Mouse (Mus musculus) forebrain, embryonic 14.5 days (tissue): Measurements from ENCODE around the gene Pcsk1. TPM values are rescaled to one million over a fixed set of nuclear protein-coding genes. Genes with fewer than 3 reads are reported as not detected.

Experiments used
- ATAC-seq: fragments of 200-750 bp; cut with Nextera tagmentation; 2 replicates; pipeline ENCODE4 v1.8.0; 2017; ENCODE audit warnings: mild to moderate bottlenecking, moderate library complexity
- DNase-seq: peaks from one replicate; pipeline ENCODE4 v3.0.0-alpha.2; 2015; ENCODE audit warnings: low spot score
- H3K27ac ChIP-seq: fragments of 300-500 bp; sonication (generic); 2 replicates; pipeline ENCODE4 v1.5.1; 2014; ENCODE audit warnings: low read depth, mild to moderate bottlenecking, control low read depth, low read length, moderate library complexity
- H3K27me3 ChIP-seq: fragments of 300-500 bp; sonication (generic); replicated peaks from 2 replicates; pipeline ENCODE4 v1.6.1; 2014; ENCODE audit warnings: low read length, control low read depth, mixed read lengths; ENCODE audit not compliant: control insufficient read depth, insufficient read depth
- H3K36me3 ChIP-seq: fragments of 300-500 bp; sonication (generic); 2 replicates; pipeline ENCODE4 v1.6.1; 2014; ENCODE audit warnings: low read length, control low read depth; ENCODE audit not compliant: control insufficient read depth, insufficient read depth
- H3K4me1 ChIP-seq: fragments of 300-500 bp; sonication (generic); 2 replicates; pipeline ENCODE4 v1.6.1; 2014; ENCODE audit warnings: antibody characterized with exemption, low read length, control low read depth; ENCODE audit not compliant: control insufficient read depth, insufficient read depth
- H3K4me2 ChIP-seq: fragments of 300-500 bp; sonication (generic); 2 replicates; pipeline ENCODE4 v1.6.1; 2014; ENCODE audit warnings: mild to moderate bottlenecking, control low read depth, low read length
- H3K4me3 ChIP-seq: fragments of 300-500 bp; sonication (generic); 2 replicates; pipeline ENCODE4 v1.5.1; 2014; ENCODE audit warnings: low read depth, low read length, control low read depth
- H3K9ac ChIP-seq: fragments of 300-500 bp; sonication (generic); 2 replicates; pipeline ENCODE4 v1.6.1; 2014; ENCODE audit warnings: mild to moderate bottlenecking, low read length, control low read depth, moderate library complexity
- H3K9me3 ChIP-seq: fragments of 300-500 bp; sonication (generic); replicated peaks from 2 replicates; pipeline ENCODE4 v1.6.1; 2016; ENCODE audit warnings: low read length, control low read depth, mixed read lengths; ENCODE audit not compliant: control insufficient read depth
- WGBS: fragments of 180-500 bp; shearing (Covaris S2); extraction: QIAGEN DNeasy Blood & Tissue Kit; methylation state at CpG from one replicate; pipeline ENCODE4 v1.1.7; 2014; 5-methylcytosine and 5-hydroxymethylcytosine counted together
- polyA plus RNA-seq: library from polyadenylated mRNA; unstranded; fragments of >200 nt; fragmentation: Nextera tagmentation; extraction: Ambion mirVana; gene quantifications from 2 replicates; pipeline ENCODE4 v1.2.1, GENCODE M21; 2014

Gene Pcsk1
- polyA plus RNA-seq, 1 experiment from 2014 or later: 1.2 TPM

DNA sequence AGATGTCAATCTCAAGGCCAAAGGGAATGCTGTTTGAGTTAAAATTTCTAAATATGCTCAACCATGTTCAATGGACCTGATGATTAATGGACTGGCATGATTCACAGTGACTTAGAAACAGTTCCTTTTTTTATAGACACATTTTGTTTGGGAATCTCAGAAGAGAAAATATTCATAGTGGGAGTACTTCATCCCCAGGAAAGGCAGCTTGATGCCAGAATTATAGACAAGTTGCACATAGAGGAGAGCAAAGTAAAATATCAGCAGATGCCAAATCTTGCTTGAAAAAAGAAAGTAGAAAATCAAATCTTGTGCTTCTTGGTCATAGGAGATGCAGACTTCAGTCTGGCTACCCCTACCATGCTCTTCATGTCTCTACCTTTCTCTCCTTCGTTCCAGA lies 25.2 kb downstream of the Pcsk1 start:
- ATAC-seq: no peak
- H3K9ac ChIP-seq: no peak overlapping the region
- no peaks in the 10 kb centered on the region for H3K4me1 ChIP-seq
- no peaks in the 10 kb centered on the region for H3K9me3 ChIP-seq
- no peak overlapping the region for H3K4me3 ChIP-seq
- H3K36me3 ChIP-seq: no peaks in the 10 kb centered on the region
- H3K27ac ChIP-seq: no peak overlapping the region
- no peaks in the 10 kb centered on the region for H3K27me3 ChIP-seq
- 82% methylated on average over 1 of the region's 1 CpGs for WGBS
- no peak overlapping the region for H3K4me2 ChIP-seq
- no peak for DNase-seq

DNA sequence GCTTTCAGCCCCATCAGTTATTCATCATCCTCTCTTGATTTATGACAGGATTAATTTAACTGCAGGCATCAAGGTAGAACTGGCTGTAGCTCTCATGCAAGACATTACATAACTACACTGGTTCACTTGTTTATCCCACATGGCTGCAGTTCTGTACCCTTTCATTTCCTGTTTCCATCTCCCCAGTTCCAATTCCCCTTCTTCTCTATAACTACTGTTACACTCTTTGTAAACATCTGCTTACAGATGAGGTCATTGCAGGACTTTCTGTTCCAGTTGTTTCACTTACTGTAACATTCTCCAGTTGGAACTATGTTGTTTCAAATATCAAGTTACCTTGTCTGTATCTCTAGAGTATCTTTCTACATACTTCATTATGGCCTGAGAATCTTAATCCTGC lies 46.2 kb downstream of the Pcsk1 start:
- Histone ChIP-seq H3K4me2 (no peak overlapping the region), H3K36me3 (no peaks in the 10 kb centered on the region), H3K4me3 (no peak overlapping the region), H3K27me3 (no peaks in the 10 kb centered on the region), H3K9ac (no peak overlapping the region), H3K27ac (no peak overlapping the region), H3K4me1 (no peaks in the 10 kb centered on the region), H3K9me3 (no peaks in the 10 kb centered on the region)
- no peak for DNase-seq
- ATAC-seq: no peak

DNA sequence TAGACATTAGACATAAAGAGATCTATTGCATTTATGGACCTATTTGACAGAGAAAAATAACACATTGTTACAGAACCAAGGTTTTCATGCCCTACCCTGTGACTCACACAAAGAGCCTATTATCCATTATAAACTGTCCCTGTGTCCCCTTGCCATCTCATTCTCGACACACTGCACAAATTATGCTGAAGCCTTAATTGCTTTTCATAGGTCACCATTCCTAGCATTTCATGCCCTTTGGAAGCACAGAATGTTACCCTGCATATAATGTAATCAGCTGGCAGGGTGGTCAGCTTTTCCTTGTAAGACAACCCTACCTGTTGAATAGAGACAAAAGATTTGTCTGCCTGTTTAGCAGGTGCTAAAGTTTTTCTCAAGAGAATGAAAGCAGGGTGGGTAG lies 71.0 kb downstream of the Pcsk1 start:
- 7% methylated on average over 1 of the region's 1 CpGs for WGBS
- ATAC-seq (no peak), DNase-seq (no peak)
- H3K9me3 ChIP-seq: no peaks in the 10 kb centered on the region
- no peaks in the 10 kb centered on the region for H3K27me3 ChIP-seq
- no peak overlapping the region for H3K27ac ChIP-seq
- no peaks in the 10 kb centered on the region for H3K4me1 ChIP-seq
- H3K9ac ChIP-seq: no peak overlapping the region
- H3K4me3 ChIP-seq: no peak overlapping the region
- no peak overlapping the region for H3K4me2 ChIP-seq
- no peaks in the 10 kb centered on the region for H3K36me3 ChIP-seq

DNA sequence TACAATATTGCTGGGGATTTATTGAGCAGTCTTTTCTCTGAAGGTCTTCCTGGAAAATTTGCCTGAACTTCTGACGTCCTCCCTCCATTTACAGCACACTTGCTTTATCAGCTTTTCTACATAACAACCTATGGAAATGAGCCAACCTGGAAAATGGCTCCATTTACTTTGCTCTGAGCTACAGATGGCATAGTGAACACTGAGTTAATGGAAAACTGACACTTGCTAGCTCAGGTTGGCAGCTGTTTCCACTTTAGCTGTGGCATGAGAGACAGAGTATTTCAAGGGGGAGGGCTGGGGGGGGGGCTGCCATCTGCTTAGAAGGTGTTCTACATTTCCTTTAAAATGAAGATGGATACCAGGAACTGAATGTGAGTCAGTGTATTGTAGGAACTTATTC lies 73.8 kb downstream of the Pcsk1 start:
- DNase-seq (peak; percentile 79), ATAC-seq (peak; percentile 93; the same call in 1 of the 2 replicates)
- H3K4me2 ChIP-seq: no peak overlapping the region
- H3K27ac ChIP-seq: no peak overlapping the region
- H3K4me3 ChIP-seq: no peak overlapping the region
- no peaks in the 10 kb centered on the region for H3K4me1 ChIP-seq
- H3K36me3 ChIP-seq: no peaks in the 10 kb centered on the region
- no peaks in the 10 kb centered on the region for H3K27me3 ChIP-seq
- 42% methylated on average over 1 of the region's 1 CpGs for WGBS
- no peaks in the 10 kb centered on the region for H3K9me3 ChIP-seq
- H3K9ac ChIP-seq: no peak overlapping the region
